Mouse (Mus musculus) lung, postnatal 4 days (tissue): Measurements from ENCODE around the gene Noxo1.

Experiments used
- DNase-seq, 2 experiments: peaks; one replicate each; pipeline ENCODE4 v3.0.0; 2021

Gene Noxo1

DNA sequence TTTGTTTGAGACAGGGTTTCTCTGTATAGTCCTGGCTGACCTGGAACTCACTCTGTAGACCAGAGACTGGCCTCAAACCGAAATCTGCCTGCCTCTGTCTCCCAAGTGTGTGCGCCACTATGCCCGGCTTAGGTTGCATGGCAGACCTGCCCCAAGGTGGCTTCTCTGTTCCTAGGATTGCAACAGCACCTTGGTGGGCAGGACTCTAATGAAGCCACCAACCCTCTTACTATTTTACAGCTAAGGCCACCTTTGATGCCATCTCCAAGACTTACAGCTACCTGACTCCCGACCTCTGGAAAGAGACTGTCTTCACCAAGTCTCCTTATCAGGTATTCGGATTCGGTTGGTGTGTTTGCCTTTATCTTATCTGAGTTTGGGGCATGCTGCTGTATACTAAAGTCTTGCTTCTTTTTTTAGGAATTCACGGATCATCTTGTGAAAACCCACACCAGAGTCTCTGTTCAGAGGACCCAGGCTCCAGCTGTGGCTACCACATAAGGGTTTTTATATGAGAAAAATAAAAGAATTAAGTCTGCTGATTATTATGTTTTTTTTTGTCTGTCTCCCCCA is 25.4 kb downstream of the Noxo1 start:
- DNase-seq: peak in 1 of 2 experiments; percentile 14

GRCm38 (mm10) chr17:24722220-24722924 is 26.3 kb downstream of the Noxo1 start:
- peak in 1 of 2 experiments; percentile 17 for DNase-seq

- DNase-seq: no peak
Observed at GRCm38 (mm10) chr17:24723122-24723880, 27.3 kb downstream of the Noxo1 start.

GRCm38 (mm10) chr17:24723881-24724180 is 27.8 kb downstream of the Noxo1 start:
- DNase-seq: no peak

DNA sequence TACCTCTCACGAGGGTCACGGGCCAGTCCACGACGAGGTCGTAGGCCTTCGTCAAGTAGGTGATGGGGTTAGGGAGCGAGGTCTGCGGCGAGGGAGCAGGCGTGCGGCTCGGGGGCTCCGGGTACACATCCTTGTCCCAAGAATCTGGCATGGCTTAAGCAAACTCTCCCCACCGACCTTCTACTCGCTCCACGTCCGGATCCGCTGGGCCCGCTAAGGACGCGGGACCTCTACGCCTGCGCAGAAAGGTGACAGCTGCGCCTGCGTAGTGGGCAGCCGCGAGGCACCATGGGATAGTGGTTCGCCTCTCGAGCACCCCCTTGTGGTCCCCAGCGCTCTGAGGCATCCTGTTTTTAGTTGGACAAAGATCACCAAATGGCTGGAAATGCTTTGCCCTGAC is 28.1 kb downstream of the Noxo1 start, which contains the start of gene Ndufb10:
TSS of gene Ndufb10 (minus strand) at position 295 of the 400 bp plus-strand sequence.
- peak; percentile 95 to 98 for DNase-seq

GRCm38 (mm10) chr17:24725637-24726390 is 29.8 kb downstream of the Noxo1 start:
- no peak for DNase-seq

DNA sequence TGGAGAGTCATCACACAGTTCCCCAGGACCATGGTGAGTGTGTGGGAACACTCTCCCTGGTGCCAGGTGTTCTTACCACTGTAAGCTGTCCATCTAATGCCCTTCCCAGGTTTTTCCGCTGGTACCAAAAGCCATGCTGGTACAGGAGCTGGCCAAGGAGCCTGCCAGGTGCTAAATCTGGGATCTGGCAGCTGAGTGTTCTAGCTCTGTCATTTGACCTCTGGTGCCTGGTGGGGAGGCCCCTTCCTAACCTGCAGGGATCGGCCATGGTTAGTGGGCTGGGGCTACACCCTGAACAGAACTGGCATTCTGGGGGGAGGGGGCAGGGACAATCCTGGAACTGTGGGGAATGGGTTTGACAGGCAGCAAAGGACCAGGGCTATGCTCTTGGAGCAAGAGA is 31.6 kb downstream of the Noxo1 start, which contains the start of gene Rpl3l:
TSS of gene Rpl3l (plus strand) at position 203 of the 400 bp plus-strand sequence.
- DNase-seq: no peak

DNA sequence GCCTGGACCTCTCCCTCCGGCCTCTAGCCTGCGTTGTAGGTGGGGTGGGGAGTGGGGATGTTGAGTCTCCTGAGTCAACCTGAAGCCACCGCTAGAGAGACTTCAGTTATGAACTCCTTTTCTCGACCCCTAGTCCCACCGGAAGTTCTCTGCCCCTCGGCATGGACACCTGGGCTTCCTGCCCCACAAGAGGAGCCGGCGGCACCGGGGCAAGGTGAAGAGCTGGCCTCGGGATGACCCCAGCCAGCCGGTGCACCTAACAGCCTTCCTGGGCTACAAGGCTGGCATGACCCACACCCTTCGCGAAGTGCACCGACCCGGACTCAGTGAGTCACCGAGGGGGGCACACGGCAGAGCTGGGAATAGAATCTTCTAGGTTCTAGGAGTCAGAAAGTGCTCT is 32.1 kb downstream of the Noxo1 start:
- no peak for DNase-seq

DNA sequence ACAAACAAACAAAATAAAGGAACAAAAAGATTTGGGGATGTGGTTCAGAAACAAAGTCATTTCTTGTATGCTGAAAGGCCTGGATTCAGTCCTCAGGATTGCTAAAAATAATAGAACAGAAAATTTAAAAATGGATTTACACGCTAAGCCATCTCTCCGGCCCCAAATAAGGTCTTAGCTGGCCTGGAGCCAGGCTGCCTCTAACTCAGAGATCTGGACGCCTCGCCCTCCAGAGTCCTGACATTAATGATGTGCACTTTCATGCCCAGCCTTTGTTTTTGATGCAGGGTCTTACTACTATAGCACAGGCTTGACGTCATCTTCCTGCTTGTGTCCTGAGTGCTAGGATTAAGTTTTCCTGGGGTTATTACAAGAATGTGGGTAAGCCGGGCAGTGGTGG is 33.0 kb downstream of the Noxo1 start:
- no peak for DNase-seq

DNA sequence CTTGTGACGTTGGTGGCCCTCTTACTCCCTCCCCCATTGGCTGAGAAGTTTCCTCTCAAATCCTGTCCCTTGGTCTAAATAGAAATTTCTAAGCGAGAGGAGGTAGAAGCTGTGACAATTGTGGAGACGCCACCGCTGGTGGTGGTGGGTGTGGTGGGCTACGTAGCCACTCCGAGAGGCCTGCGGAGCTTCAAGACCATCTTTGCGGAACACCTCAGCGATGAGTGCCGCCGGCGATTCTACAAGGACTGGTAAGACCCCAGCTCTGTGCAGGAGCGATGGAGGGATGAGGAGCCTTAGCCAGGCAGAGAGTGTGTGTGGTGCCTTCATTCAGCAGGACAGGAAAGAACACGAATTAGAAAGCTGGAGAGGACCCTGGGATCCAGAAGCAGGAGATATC is 34.8 kb downstream of the Noxo1 start:
- DNase-seq: no peak

- DNase-seq: no peak
Observed at GRCm38 (mm10) chr17:24732233-24732935, 36.4 kb downstream of the Noxo1 start.

DNA sequence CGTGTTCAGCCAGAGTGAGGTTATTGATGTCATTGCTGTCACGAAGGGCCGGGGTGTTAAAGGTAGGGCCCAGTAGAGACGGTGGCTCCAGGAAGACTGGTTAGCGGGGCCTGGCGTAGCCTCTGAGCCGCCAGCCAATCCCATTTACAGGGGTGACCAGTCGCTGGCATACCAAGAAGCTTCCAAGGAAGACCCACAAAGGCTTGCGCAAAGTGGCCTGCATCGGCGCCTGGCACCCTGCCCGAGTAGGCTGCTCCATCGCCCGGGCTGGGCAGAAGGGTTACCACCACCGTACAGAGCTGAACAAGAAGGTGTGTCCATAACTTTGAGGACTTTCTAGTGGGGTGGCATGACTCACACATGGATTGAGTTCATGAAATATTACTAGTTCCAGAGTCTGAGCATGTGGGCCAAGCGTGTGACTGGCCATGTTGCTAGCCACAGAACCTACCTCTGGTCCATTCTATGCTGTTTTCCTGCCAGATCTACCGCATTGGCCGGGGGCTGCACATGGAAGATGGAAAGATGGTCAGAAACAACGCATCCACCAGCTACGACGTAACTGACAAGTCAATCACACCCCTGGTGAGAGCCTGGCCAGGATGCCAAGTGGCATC is 37.5 kb downstream of the Noxo1 start:
- DNase-seq: no peak

DNA sequence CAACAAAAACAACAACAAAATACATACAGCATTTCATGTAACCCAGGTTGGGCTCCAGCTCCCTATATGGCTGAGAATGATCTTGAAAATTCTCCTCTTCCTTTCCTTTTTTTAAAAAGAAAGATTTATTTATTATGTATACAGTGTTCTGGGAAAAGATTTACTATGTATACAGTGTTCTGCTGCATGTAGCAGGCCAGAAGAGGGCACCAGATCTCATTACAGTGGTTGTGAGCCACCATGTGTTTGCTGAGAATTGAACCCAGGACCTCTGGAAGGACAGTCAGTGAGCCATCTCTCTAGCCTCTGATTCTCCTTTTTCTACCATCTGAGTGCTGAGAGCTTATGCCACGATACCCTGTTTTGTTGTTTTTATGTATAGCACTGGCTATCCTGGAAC is 38.5 kb downstream of the Noxo1 start:
- no peak for DNase-seq

DNA sequence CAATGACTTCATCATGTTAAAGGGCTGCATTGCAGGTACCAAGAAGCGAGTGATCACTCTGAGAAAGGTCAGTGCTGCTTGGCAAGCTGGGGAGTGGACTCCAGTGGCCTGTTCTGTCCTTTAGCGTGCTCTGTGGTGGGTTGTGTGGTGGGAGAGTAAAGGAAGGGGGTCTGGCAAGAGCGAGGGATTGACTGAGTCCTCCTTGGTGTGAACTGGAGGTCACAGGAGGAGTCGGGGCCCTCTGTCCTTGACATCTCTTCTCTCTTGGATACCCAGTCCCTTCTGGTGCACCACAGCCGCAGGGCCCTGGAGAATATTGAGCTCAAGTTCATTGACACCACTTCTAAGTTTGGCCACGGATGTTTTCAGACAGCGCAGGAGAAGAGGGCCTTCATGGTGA is 39.4 kb downstream of the Noxo1 start:
- peak in 1 of 2 experiments; percentile 20 for DNase-seq

DNA sequence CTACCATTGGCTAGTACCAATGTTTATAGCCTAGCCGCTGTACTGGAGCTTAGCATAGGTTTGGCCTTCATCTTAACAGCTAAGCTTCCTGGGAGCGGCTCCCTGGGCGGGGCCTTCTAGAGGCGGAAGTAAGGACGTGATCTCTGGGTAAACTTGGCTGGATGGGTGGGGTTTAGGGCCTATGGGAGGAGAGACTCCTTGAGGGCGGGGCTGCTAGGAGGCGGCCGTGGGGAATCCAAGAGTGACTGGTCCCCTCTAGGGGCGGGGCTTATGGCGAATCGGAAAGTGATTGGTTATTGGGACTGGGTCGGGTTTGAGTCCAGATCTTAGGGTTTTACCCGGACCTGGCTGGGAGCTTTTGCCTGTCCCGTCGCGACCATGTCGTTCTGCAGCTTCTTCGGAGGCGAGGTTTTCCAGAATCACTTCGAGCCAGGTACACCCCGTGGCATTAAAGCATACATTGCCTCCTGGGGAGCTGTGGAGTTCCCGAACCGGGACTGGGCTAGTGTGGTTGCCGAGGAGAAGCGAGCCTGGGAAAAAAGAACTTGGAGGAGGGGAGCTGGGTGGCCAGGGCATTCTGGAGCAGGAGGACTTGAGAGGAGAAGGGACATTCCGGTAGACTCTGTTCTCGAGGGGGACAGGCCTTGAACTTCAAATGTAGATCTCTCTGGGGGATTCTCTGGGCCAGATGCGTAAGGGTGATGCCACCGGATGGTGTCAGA is 40.5 kb downstream of the Noxo1 start, which contains the start of gene Msrb1:
TSS of gene Msrb1 (plus strand) at position 313 of the 722 bp plus-strand sequence.
- peak; percentile 98 for DNase-seq

DNA sequence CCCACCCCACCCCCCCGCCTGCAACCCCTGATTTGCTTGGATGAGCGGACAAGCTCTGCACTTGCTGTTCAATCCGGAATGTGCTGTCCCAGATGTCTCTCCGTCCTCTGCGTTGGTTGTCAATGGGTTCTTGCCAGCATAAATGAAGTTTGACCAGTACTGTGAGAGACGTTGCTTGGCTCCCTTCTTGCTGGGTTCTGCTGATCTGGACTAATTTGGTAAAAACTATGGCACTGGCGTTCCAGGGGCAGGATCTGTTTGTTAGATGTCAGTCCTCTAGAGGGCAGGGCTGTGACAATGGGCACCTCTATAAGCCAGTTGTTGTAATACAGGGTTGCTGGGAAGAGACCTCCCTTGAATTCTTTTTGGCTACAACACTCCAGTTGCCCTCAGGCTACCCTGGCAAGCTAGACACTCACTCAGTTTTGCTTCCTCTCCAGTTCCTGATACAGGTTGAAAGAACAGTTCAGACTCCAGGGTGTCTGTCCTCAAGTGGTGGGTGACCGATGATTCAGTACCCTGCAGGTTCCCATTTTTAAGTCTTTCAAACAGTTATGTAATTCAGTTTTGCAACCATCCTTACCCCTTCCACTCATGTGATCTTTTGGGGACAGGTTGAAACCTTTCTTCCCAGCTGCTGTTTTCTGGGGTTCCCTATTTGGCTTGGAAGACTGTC is 41.2 kb downstream of the Noxo1 start:
- no peak for DNase-seq

- DNase-seq: peak in 1 of 2 experiments; percentile 12
Observed at GRCm38 (mm10) chr17:24738238-24738637, 42.2 kb downstream of the Noxo1 start.

- no peak for DNase-seq
Observed at GRCm38 (mm10) chr17:24739926-24740325, 43.9 kb downstream of the Noxo1 start.

- no peak for DNase-seq
Observed at GRCm38 (mm10) chr17:24742307-24742706, 46.3 kb downstream of the Noxo1 start.

GRCm38 (mm10) chr17:24743896-24744295 is 47.9 kb downstream of the Noxo1 start:
- DNase-seq: no peak

- no peak for DNase-seq
Observed at GRCm38 (mm10) chr17:24744381-24744780, 48.3 kb downstream of the Noxo1 start.
